Mouse (Mus musculus) bone marrow macrophage, adult 2 months (primary cell): ENCODE data around the gene Sh3rf1.

ENCODE experiments used
- CTCF ChIP-seq: IDR thresholded peaks from 2 replicates; pipeline ENCODE4 v1.5.1; 2012; ENCODE audit warnings: low read depth, mild to moderate bottlenecking, low read length, moderate library complexity
- POLR2A ChIP-seq: IDR thresholded peaks from 2 replicates; pipeline ENCODE4 v1.6.1; 2012; ENCODE audit warnings: mild to moderate bottlenecking, low read depth, low read length, borderline replicate concordance

DNA sequence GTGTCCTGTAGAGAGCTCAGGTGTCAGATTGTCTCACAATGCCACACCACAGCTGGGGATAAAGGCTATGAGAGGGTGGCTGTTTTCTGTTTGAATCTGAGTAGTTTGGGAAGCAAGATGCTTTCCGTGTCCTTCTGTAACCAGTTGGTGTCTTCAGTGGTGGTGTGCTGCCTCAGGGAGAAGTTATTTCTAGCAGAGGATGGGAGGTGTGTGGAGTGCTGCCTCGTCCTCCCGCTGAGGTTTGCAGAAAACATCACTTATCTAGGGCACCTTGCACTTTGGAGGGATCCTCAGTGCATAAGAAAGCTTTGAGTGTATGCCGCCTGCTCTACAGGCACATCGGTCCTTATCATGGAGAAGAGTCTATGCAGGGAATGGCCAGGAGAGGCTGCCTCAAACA is 128.0 kb downstream of the Sh3rf1 start:
- TF ChIP-seq CTCF (no peak), POLR2A (no peak)
